Mouse (Mus musculus) neural tube, embryonic 14.5 days (tissue): ENCODE data around the gene Gsg1l. TPM values are rescaled to one million over a fixed set of nuclear protein-coding genes. Genes with fewer than 3 reads are reported as not detected.

Experiments
- ATAC-seq: fragments of 200-750 bp; cut with Nextera tagmentation; 2 replicates; pipeline ENCODE4 v1.8.0; 2017; ENCODE audit warnings: low read depth, mild to moderate bottlenecking, moderate TSS enrichment, moderate library complexity
- H3K27ac ChIP-seq: fragments of 300-500 bp; sonication (generic); 2 replicates; pipeline ENCODE4 v1.5.1; 2014; ENCODE audit warnings: low read depth, mild to moderate bottlenecking, control low read depth, low read length, moderate library complexity, mixed read lengths
- H3K27me3 ChIP-seq: fragments of 300-500 bp; sonication (generic); 2 replicates; pipeline ENCODE4 v1.6.1; 2014; ENCODE audit warnings: low read length; ENCODE audit not compliant: control insufficient read depth, insufficient read depth
- H3K36me3 ChIP-seq: fragments of 300-500 bp; sonication (generic); 2 replicates; pipeline ENCODE4 v1.6.1; 2014; ENCODE audit warnings: low read length, mixed read lengths; ENCODE audit not compliant: control insufficient read depth, insufficient read depth
- H3K4me1 ChIP-seq: fragments of 300-500 bp; sonication (generic); 2 replicates; pipeline ENCODE4 v1.6.1; 2014; ENCODE audit warnings: low read length; ENCODE audit not compliant: control insufficient read depth, insufficient read depth
- H3K4me2 ChIP-seq: fragments of 300-500 bp; sonication (generic); 2 replicates; pipeline ENCODE4 v1.6.1; 2014; ENCODE audit warnings: mild to moderate bottlenecking, low read depth, low read length, control low read depth
- H3K4me3 ChIP-seq: fragments of 300-500 bp; sonication (generic); 2 replicates; pipeline ENCODE4 v1.5.1; 2014; ENCODE audit warnings: low read depth, low read length, control low read depth, mixed read lengths
- H3K9ac ChIP-seq: fragments of 300-500 bp; sonication (generic); replicated peaks from 2 replicates; pipeline ENCODE4 v1.6.1; 2014; ENCODE audit warnings: low read depth, mild to moderate bottlenecking, control low read depth, low read length, mixed read lengths
- H3K9me3 ChIP-seq: fragments of 300-500 bp; sonication (generic); 2 replicates; pipeline ENCODE4 v1.6.1; 2016; ENCODE audit warnings: low read length; ENCODE audit not compliant: control insufficient read depth
- WGBS: fragments of 180-500 bp; shearing (Covaris S2); extraction: QIAGEN DNeasy Blood & Tissue Kit; methylation state at CpG from one replicate; pipeline ENCODE4 v1.1.7; 2014; 5-methylcytosine and 5-hydroxymethylcytosine counted together
- polyA plus RNA-seq: library from polyadenylated mRNA; unstranded; fragments of >200 nt; fragmentation: Nextera tagmentation; extraction: Ambion mirVana; gene quantifications from 2 replicates; pipeline ENCODE4 v1.2.1, GENCODE M21; 2014

The Gsg1l gene
- polyA plus RNA-seq, 1 experiment from 2014 or later = 14.5 TPM

GRCm38 (mm10) chr7:126066777-126067176, 15.4 kb downstream of the Gsg1l start:
- peaks cover 2% of the 10 kb centered on the region; the same call in 1 of the 2 replicates for H3K4me1 ChIP-seq
- 44% methylated on average over 14 of the region's 14 CpGs for WGBS
- H3K27ac ChIP-seq = 0 out of 2 replicates have a peak overlapping the region, but pooled peaks have one; percentile 7
- H3K4me3 ChIP-seq = no peak overlapping the region
- no peak for ATAC-seq
- H3K9me3 ChIP-seq = no peaks in the 10 kb centered on the region
- H3K4me2 ChIP-seq = no peak overlapping the region
- no peaks in the 10 kb centered on the region for H3K27me3 ChIP-seq
- no peak overlapping the region for H3K9ac ChIP-seq
- no peaks in the 10 kb centered on the region for H3K36me3 ChIP-seq

- H3K27ac ChIP-seq = no peak overlapping the region
- no peaks in the 10 kb centered on the region for H3K36me3 ChIP-seq
- H3K4me2 ChIP-seq = no peak overlapping the region
- no peaks in the 10 kb centered on the region for H3K9me3 ChIP-seq
- 75% methylated on average over 5 of the region's 5 CpGs for WGBS
- H3K9ac ChIP-seq = no peak overlapping the region
- no peak overlapping the region for H3K4me3 ChIP-seq
- H3K4me1 ChIP-seq = peaks cover 2% of the 10 kb centered on the region; the same call in 1 of the 2 replicates
- H3K27me3 ChIP-seq = no peaks in the 10 kb centered on the region
- ATAC-seq = no peak
Measured at GRCm38 (mm10) chr7:126065243-126065876, 16.9 kb downstream of the Gsg1l start.

- WGBS = 23% methylated on average over 4 of the region's 4 CpGs
- H3K4me2 ChIP-seq = no peak overlapping the region
- H3K9me3 ChIP-seq = no peaks in the 10 kb centered on the region
- H3K36me3 ChIP-seq = no peaks in the 10 kb centered on the region
- H3K27ac ChIP-seq = no peak overlapping the region
- ATAC-seq = no peak
- peaks cover 14% of the 10 kb centered on the region for H3K4me1 ChIP-seq
- no peak overlapping the region for H3K9ac ChIP-seq
- no peaks in the 10 kb centered on the region for H3K27me3 ChIP-seq
- no peak overlapping the region for H3K4me3 ChIP-seq
Measured at GRCm38 (mm10) chr7:126062228-126062627, 20.0 kb downstream of the Gsg1l start.

- 0 out of 2 replicates have a peak, but pooled peaks have one; percentile 41 for ATAC-seq
- no peaks in the 10 kb centered on the region for H3K36me3 ChIP-seq
- H3K27me3 ChIP-seq = no peaks in the 10 kb centered on the region
- no peak overlapping the region for H3K4me3 ChIP-seq
- no peak overlapping the region for H3K27ac ChIP-seq
- H3K9me3 ChIP-seq = no peaks in the 10 kb centered on the region
- H3K4me1 ChIP-seq = peaks cover 24% of the 10 kb centered on the region
- whole genome bisulfite sequencing = 11% methylated on average over 7 of the region's 7 CpGs
- H3K9ac ChIP-seq = no peak overlapping the region
- no peak overlapping the region for H3K4me2 ChIP-seq
Measured at GRCm38 (mm10) chr7:126058918-126059317, 23.3 kb downstream of the Gsg1l start.

- Histone ChIP-seq H3K36me3 (no peaks in the 10 kb centered on the region), H3K27ac (no peak overlapping the region), H3K4me2 (no peak overlapping the region), H3K4me3 (no peak overlapping the region), H3K9ac (no peak overlapping the region), H3K9me3 (no peaks in the 10 kb centered on the region), H3K27me3 (no peaks in the 10 kb centered on the region), H3K4me1 (peaks cover 24% of the 10 kb centered on the region)
- no peak for ATAC-seq
- WGBS = 64% methylated on average over 10 of the region's 10 CpGs
Measured at GRCm38 (mm10) chr7:126057332-126057914, 24.8 kb downstream of the Gsg1l start.

- WGBS = 56% methylated on average over 6 of the region's 6 CpGs
- H3K9ac ChIP-seq = no peak overlapping the region
- H3K4me1 ChIP-seq = peaks cover 20% of the 10 kb centered on the region
- no peak overlapping the region for H3K27ac ChIP-seq
- H3K4me3 ChIP-seq = no peak overlapping the region
- no peaks in the 10 kb centered on the region for H3K9me3 ChIP-seq
- no peaks in the 10 kb centered on the region for H3K36me3 ChIP-seq
- H3K4me2 ChIP-seq = no peak overlapping the region
- H3K27me3 ChIP-seq = no peaks in the 10 kb centered on the region
- ATAC-seq = no peak
Measured at GRCm38 (mm10) chr7:126054574-126054973, 27.6 kb downstream of the Gsg1l start.

GRCm38 (mm10) chr7:126053618-126054017, 28.6 kb downstream of the Gsg1l start:
- Histone ChIP-seq H3K27me3 (no peaks in the 10 kb centered on the region), H3K4me2 (no peak overlapping the region), H3K4me1 (peaks cover 10% of the 10 kb centered on the region), H3K27ac (no peak overlapping the region), H3K4me3 (no peak overlapping the region), H3K9ac (no peak overlapping the region), H3K9me3 (no peaks in the 10 kb centered on the region), H3K36me3 (no peaks in the 10 kb centered on the region)
- ATAC-seq = no peak
- WGBS = 61% methylated on average over 7 of the region's 7 CpGs

- no peaks in the 10 kb centered on the region for H3K27me3 ChIP-seq
- WGBS = 29% methylated on average over 6 of the region's 6 CpGs
- no peak for ATAC-seq
- H3K36me3 ChIP-seq = no peaks in the 10 kb centered on the region
- no peak overlapping the region for H3K27ac ChIP-seq
- no peaks in the 10 kb centered on the region for H3K9me3 ChIP-seq
- H3K4me3 ChIP-seq = no peak overlapping the region
- H3K9ac ChIP-seq = no peak overlapping the region
- no peak overlapping the region for H3K4me2 ChIP-seq
- peaks cover 10% of the 10 kb centered on the region; the same call in 1 of the 2 replicates for H3K4me1 ChIP-seq
Measured at GRCm38 (mm10) chr7:126051910-126052309, 30.3 kb downstream of the Gsg1l start.

- WGBS = 98% methylated on average over 6 of the region's 6 CpGs
- Histone ChIP-seq H3K9me3 (no peaks in the 10 kb centered on the region), H3K4me2 (no peak overlapping the region), H3K27me3 (no peaks in the 10 kb centered on the region), H3K27ac (no peak overlapping the region), H3K4me3 (no peak overlapping the region), H3K4me1 (peaks cover 7% of the 10 kb centered on the region), H3K36me3 (no peaks in the 10 kb centered on the region), H3K9ac (no peak overlapping the region)
- ATAC-seq = no peak
Measured at GRCm38 (mm10) chr7:126045077-126045476, 37.1 kb downstream of the Gsg1l start.
